Mouse (Mus musculus) stomach, postnatal 0 days (tissue): ENCODE results near the gene BC028528.
"Not testable (repeated sequence)": the region's sequence is repeated elsewhere in the genome, so short reads cannot be mapped to it uniquely, and the experiment has no call there.

Experiments
- CTCF ChIP-seq: IDR thresholded peaks from 2 replicates; pipeline ENCODE4 v1.5.1; 2016; ENCODE audit warnings: antibody characterized with exemption, low read depth, mild to moderate bottlenecking, moderate library complexity
- EP300 ChIP-seq: optimal IDR thresholded peaks from 2 replicates; pipeline ENCODE3; 2016; ENCODE audit warnings: antibody characterized with exemption

DNA sequence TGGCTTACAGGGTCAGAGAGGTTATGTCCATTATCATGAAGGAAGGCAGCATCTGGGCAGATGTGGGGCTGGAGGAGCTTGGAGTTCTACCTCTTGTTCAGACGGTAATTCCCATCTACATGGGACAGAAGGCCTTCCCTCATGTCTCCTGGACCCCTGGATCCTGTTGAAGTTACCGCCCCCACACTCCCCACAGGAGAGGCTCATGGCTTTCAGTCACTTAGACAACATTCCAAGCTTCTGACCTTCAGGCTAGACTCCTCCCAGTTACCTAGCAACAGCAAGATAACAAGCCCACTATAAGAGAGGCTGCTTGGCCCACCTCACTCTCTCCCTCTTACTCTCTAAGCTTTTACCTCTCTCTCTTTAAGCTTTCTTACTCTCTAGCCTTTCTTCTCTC lies 28.7 kb upstream of the BC028528 start:
- not testable (repeated sequence) for TF ChIP-seq CTCF, EP300
